Mouse (Mus musculus) G1E (cell line): Measurements from ENCODE around the gene Tcam1. TPM values are rescaled to one million over a fixed set of nuclear protein-coding genes. Genes with fewer than 3 reads are reported as not detected.

Experiments
- ATAC-seq: 2 replicates; pipeline ENCODE4 v1.8.0; 2016; ENCODE audit warnings: mild to moderate bottlenecking; ENCODE audit not compliant: insufficient number of reproducible peaks, poor library complexity, low FRiP score, severe bottlenecking; ENCODE audit errors: extremely low read depth
- DNase-seq: peaks from one replicate; pipeline ENCODE4 v3.0.0; 2012; ENCODE audit warnings: low spot score
- H3K27me3 ChIP-seq: 2 replicates; pipeline ENCODE4 v1.6.1; 2012; ENCODE audit warnings: mild to moderate bottlenecking, low read length, inconsistent platforms; ENCODE audit not compliant: insufficient read depth
- H3K36me3 ChIP-seq: replicated peaks from 2 replicates; pipeline ENCODE3; 2012; ENCODE audit warnings: mild to moderate bottlenecking, inconsistent platforms
- H3K4me1 ChIP-seq: 2 replicates; pipeline ENCODE4 v1.6.1; 2012; ENCODE audit warnings: low read depth, low read length, inconsistent platforms, mixed read lengths; ENCODE audit not compliant: insufficient read depth
- H3K4me3 ChIP-seq: 2 replicates; pipeline ENCODE4 v1.5.1; 2012; ENCODE audit warnings: low read depth, mild to moderate bottlenecking, inconsistent platforms, low read length, moderate library complexity, mixed read lengths
- H3K9me3 ChIP-seq: replicated peaks from 2 replicates; pipeline ENCODE4 v1.6.1; 2012; ENCODE audit warnings: inconsistent platforms
- CTCF ChIP-seq: IDR thresholded peaks from 2 replicates; pipeline ENCODE4 v1.5.1; 2012; ENCODE audit warnings: low read depth, low read length, inconsistent platforms, mixed read lengths
- GATA1 ChIP-seq: IDR thresholded peaks from 2 replicates; pipeline ENCODE4 v1.6.1; 2012; ENCODE audit warnings: borderline replicate concordance, low read length, inconsistent platforms, mixed read lengths
- GATA2 ChIP-seq: IDR thresholded peaks from 2 replicates; pipeline ENCODE4 v1.6.1; 2012; ENCODE audit warnings: low read depth, low read length, inconsistent platforms, borderline replicate concordance
- POLR2AphosphoS5 ChIP-seq: IDR thresholded peaks from 2 replicates; pipeline ENCODE4 v1.6.1; 2012; ENCODE audit warnings: low read depth, low read length, inconsistent platforms; ENCODE audit not compliant: insufficient replicate concordance
- TAL1 ChIP-seq: conservative IDR thresholded peaks from 2 replicates; pipeline ENCODE4 v1.6.1; 2012; ENCODE audit warnings: low read depth, low read length, inconsistent platforms, mixed read lengths
- polyA plus RNA-seq: library from polyadenylated mRNA; stranded (reverse); fragments of >175 nt; gene quantifications from 2 replicates; pipeline ENCODE4 v1.2.3, GENCODE M21; 2012
- total RNA-seq, 2 experiments: library from RNA; stranded (forward) in 1 of 2; stranded (reverse) in 1 of 2; fragments of 200-1000 nt in 1 of 2; fragments of >200 nt in 1 of 2; fragmentation: Nextera tagmentation in 1 of 2; gene quantifications; 2 replicates each; pipeline ENCODE4 v1.2.3; 2014 to 2017

Tcam1 gene
- total and polyA plus RNA-seq, 3 experiments = 0.01 TPM; not detected in 2

- ATAC-seq (no peak), DNase-seq (no peak)
- no peaks in the 10 kb centered on the region for H3K36me3 ChIP-seq
- peaks cover 7% of the 10 kb centered on the region for H3K4me1 ChIP-seq
- H3K27me3 ChIP-seq = peaks cover 38% of the 10 kb centered on the region
- TF ChIP-seq GATA2 (no peak), GATA1 (no peak), CTCF (no peak), POLR2AphosphoS5 (no peak), TAL1 (no peak)
- no peak overlapping the region for H3K4me3 ChIP-seq
- H3K9me3 ChIP-seq = no peaks in the 10 kb centered on the region
Observed at GRCm38 (mm10) chr11:106329682-106330081, 53.2 kb downstream of the Tcam1 start.

- no peaks in the 10 kb centered on the region for H3K9me3 ChIP-seq
- peaks cover 25% of the 10 kb centered on the region; the same call in 1 of the 2 replicates for H3K27me3 ChIP-seq
- ATAC-seq (no peak), DNase-seq (no peak)
- H3K4me1 ChIP-seq = no peaks in the 10 kb centered on the region
- TF ChIP-seq POLR2AphosphoS5 (no peak), GATA1 (no peak)
- no peaks in the 10 kb centered on the region for H3K36me3 ChIP-seq
- no peak overlapping the region for H3K4me3 ChIP-seq
Observed at GRCm38 (mm10) chr11:106332458-106332857, 56.0 kb downstream of the Tcam1 start.

DNA sequence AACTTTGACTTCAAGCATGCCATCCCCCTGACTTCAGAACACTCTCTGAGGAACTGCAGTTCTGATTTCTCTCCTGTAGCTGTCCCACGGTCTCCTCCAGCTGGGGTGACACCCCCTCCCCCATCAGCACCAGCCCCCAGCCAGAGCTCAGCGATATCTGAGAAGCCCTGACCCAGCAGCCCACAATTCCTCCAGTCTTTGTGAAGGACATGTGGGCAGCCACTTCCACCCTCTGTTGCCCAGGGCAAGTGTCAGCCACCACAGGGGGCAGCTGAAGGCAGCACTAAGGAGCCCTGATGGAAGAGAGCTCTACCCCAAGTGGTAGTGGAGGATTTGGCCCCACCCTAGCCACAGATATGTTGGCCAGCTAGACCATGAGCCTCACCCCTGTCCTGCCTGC lies 57.6 kb downstream of the Tcam1 start:
- Histone ChIP-seq H3K9me3 (no peaks in the 10 kb centered on the region), H3K27me3 (peaks cover 30% of the 10 kb centered on the region), H3K4me3 (no peak overlapping the region), H3K4me1 (no peaks in the 10 kb centered on the region), H3K36me3 (no peaks in the 10 kb centered on the region)
- DNase-seq (no peak), ATAC-seq (no peak)
- TF ChIP-seq GATA2 (no peak), POLR2AphosphoS5 (no peak), GATA1 (no peak), TAL1 (no peak), CTCF (no peak)

- Histone ChIP-seq H3K36me3 (no peaks in the 10 kb centered on the region), H3K27me3 (peaks cover 44% of the 10 kb centered on the region), H3K4me1 (no peaks in the 10 kb centered on the region), H3K4me3 (no peak overlapping the region), H3K9me3 (no peaks in the 10 kb centered on the region)
- ATAC-seq (no peak), DNase-seq (no peak)
- TF ChIP-seq TAL1 (no peak), GATA2 (no peak), POLR2AphosphoS5 (no peak), CTCF (no peak), GATA1 (no peak)
Observed at GRCm38 (mm10) chr11:106338029-106338428, 61.6 kb downstream of the Tcam1 start.

Other genes starting within 250 kb of the Tcam1 start
- gene Dcaf7, start 239.8 kb upstream of the Tcam1 start, total RNA-seq (2014; fragmentation: Nextera tagmentation) = 70.7 and 84.6 TPM in 2 replicates
- gene Dcaf7, start 239.8 kb upstream of the Tcam1 start, total RNA-seq (2017) = 70.0 and 74.3 TPM in 2 replicates
- gene Dcaf7, start 239.8 kb upstream of the Tcam1 start, polyA plus RNA-seq = 40.4 and 59.3 TPM in 2 replicates
- 14.6 and 20.3 TPM in 2 replicates for gene Taco1, start 210.6 kb upstream of the Tcam1 start, total RNA-seq (2014; fragmentation: Nextera tagmentation)
- 20.4 and 21.4 TPM in 2 replicates for gene Taco1, start 210.6 kb upstream of the Tcam1 start, total RNA-seq (2017)
- 18.6 and 19.2 TPM in 2 replicates for gene Taco1, start 210.6 kb upstream of the Tcam1 start, polyA plus RNA-seq
- 21.1 and 30.0 TPM in 2 replicates for gene Map3k3, start 192.1 kb upstream of the Tcam1 start, total RNA-seq (2014; fragmentation: Nextera tagmentation)
- 29.5 and 31.9 TPM in 2 replicates for gene Map3k3, start 192.1 kb upstream of the Tcam1 start, total RNA-seq (2017)
- 4.5 and 4.9 TPM in 2 replicates for gene Map3k3, start 192.1 kb upstream of the Tcam1 start, polyA plus RNA-seq
- not detected in 2 replicates for gene Gm10840, start 115.8 kb upstream of the Tcam1 start, total RNA-seq (2014; fragmentation: Nextera tagmentation)
- not detected in 2 replicates for gene Gm10840, start 115.8 kb upstream of the Tcam1 start, total RNA-seq (2017)
- gene Gm10840, start 115.8 kb upstream of the Tcam1 start, polyA plus RNA-seq = not detected in 2 replicates
- gene Limd2, start 115.8 kb upstream of the Tcam1 start, total RNA-seq (2014; fragmentation: Nextera tagmentation) = 258 and 309 TPM in 2 replicates
- 77.5 and 94.4 TPM in 2 replicates for gene Limd2, start 115.8 kb upstream of the Tcam1 start, total RNA-seq (2017)
- 365 and 413 TPM in 2 replicates for gene Limd2, start 115.8 kb upstream of the Tcam1 start, polyA plus RNA-seq
- 28.9 and 40.2 TPM in 2 replicates for gene Strada, start 74.5 kb upstream of the Tcam1 start, total RNA-seq (2014; fragmentation: Nextera tagmentation)
- 19.5 and 21.1 TPM in 2 replicates for gene Strada, start 74.5 kb upstream of the Tcam1 start, total RNA-seq (2017)
- 32.3 and 36.2 TPM in 2 replicates for gene Strada, start 74.5 kb upstream of the Tcam1 start, polyA plus RNA-seq
- 78.5 and 92.2 TPM in 2 replicates for gene Ccdc47, start 60.3 kb upstream of the Tcam1 start, total RNA-seq (2014; fragmentation: Nextera tagmentation)
- 90.1 and 129 TPM in 2 replicates for gene Ccdc47, start 60.3 kb upstream of the Tcam1 start, total RNA-seq (2017)
- 3.8 and 3.9 TPM in 2 replicates for gene Ccdc47, start 60.3 kb upstream of the Tcam1 start, polyA plus RNA-seq
- gene Ddx42, start 59.7 kb upstream of the Tcam1 start, total RNA-seq (2014; fragmentation: Nextera tagmentation) = 63.7 and 71.8 TPM in 2 replicates
- gene Ddx42, start 59.7 kb upstream of the Tcam1 start, total RNA-seq (2017) = 89.0 and 112 TPM in 2 replicates
- 28.4 and 50.3 TPM in 2 replicates for gene Ddx42, start 59.7 kb upstream of the Tcam1 start, polyA plus RNA-seq
- gene Ftsj3, start 20.6 kb upstream of the Tcam1 start, total RNA-seq (2014; fragmentation: Nextera tagmentation) = 49.0 and 59.8 TPM in 2 replicates
- 90.6 and 109 TPM in 2 replicates for gene Ftsj3, start 20.6 kb upstream of the Tcam1 start, total RNA-seq (2017)
- gene Ftsj3, start 20.6 kb upstream of the Tcam1 start, polyA plus RNA-seq = 11.5 and 21.6 TPM in 2 replicates
- gene Psmc5, start 20.5 kb upstream of the Tcam1 start, total RNA-seq (2014; fragmentation: Nextera tagmentation) = 44.0 and 50.7 TPM in 2 replicates
- 90.7 and 96.0 TPM in 2 replicates for gene Psmc5, start 20.5 kb upstream of the Tcam1 start, total RNA-seq (2017)
- gene Psmc5, start 20.5 kb upstream of the Tcam1 start, polyA plus RNA-seq = 38.4 and 64.1 TPM in 2 replicates
- gene Smarcd2, start 3.7 kb upstream of the Tcam1 start, total RNA-seq (2014; fragmentation: Nextera tagmentation) = 94.1 and 113 TPM in 2 replicates
- 139 and 149 TPM in 2 replicates for gene Smarcd2, start 3.7 kb upstream of the Tcam1 start, total RNA-seq (2017)
- gene Smarcd2, start 3.7 kb upstream of the Tcam1 start, polyA plus RNA-seq = 138 and 154 TPM in 2 replicates
- gene Gh, start 25.2 kb downstream of the Tcam1 start, total RNA-seq (2014; fragmentation: Nextera tagmentation) = not detected in 2 replicates
- gene Gh, start 25.2 kb downstream of the Tcam1 start, total RNA-seq (2017) = not detected in 2 replicates
- gene Gh, start 25.2 kb downstream of the Tcam1 start, polyA plus RNA-seq = not detected in 2 replicates
- gene Cd79b, start 38.1 kb downstream of the Tcam1 start, total RNA-seq (2014; fragmentation: Nextera tagmentation) = not detected in 2 replicates
- gene Cd79b, start 38.1 kb downstream of the Tcam1 start, total RNA-seq (2017) = not detected in 2 replicates
- 0.03 TPM in 1 of 2 replicates, not detected in the other for gene Cd79b, start 38.1 kb downstream of the Tcam1 start, polyA plus RNA-seq
- not detected in 2 replicates for gene Scn4a, start 76.6 kb downstream of the Tcam1 start, total RNA-seq (2014; fragmentation: Nextera tagmentation)
- gene Scn4a, start 76.6 kb downstream of the Tcam1 start, total RNA-seq (2017) = 0.05 TPM in 1 of 2 replicates, not detected in the other
- gene Scn4a, start 76.6 kb downstream of the Tcam1 start, polyA plus RNA-seq = not detected in 2 replicates
- not detected in 2 replicates for gene Prr29, start 88.8 kb downstream of the Tcam1 start, total RNA-seq (2014; fragmentation: Nextera tagmentation)
- gene Prr29, start 88.8 kb downstream of the Tcam1 start, total RNA-seq (2017) = 0.16 and 0.23 TPM in 2 replicates
- 0.07 TPM in 1 of 2 replicates, not detected in the other for gene Prr29, start 88.8 kb downstream of the Tcam1 start, polyA plus RNA-seq
- gene Icam2, start 111.4 kb downstream of the Tcam1 start, total RNA-seq (2014; fragmentation: Nextera tagmentation) = 3.7 and 10.3 TPM in 2 replicates
- 42.6 and 53.8 TPM in 2 replicates for gene Icam2, start 111.4 kb downstream of the Tcam1 start, total RNA-seq (2017)
- gene Icam2, start 111.4 kb downstream of the Tcam1 start, polyA plus RNA-seq = 2.1 and 3.4 TPM in 2 replicates
- 44.5 and 47.7 TPM in 2 replicates for gene Ern1, start 211.2 kb downstream of the Tcam1 start, total RNA-seq (2014; fragmentation: Nextera tagmentation)
- gene Ern1, start 211.2 kb downstream of the Tcam1 start, total RNA-seq (2017) = 11.5 and 14.9 TPM in 2 replicates
- gene Ern1, start 211.2 kb downstream of the Tcam1 start, polyA plus RNA-seq = 10.9 and 11.0 TPM in 2 replicates